ENCODE assay signal across 9 mouse cellular contexts in genomic region chr1:134075532-134075931, GRCm38 (mm10). TPM values are rescaled to one million over a fixed set of nuclear protein-coding genes. Genes with fewer than 3 reads are reported as not detected.
DNase-seq lines count a peak whose midpoint lies in the region; ATAC-seq and TF ChIP-seq lines count a peak whose summit lies in the region.
"Had no signal": no experiment of that assay in that cellular context is flagged by ENCODE, and none has a peak within 500 bp of the region (broad histone marks: within the 10 kb centered on the region; RNA-seq: fewer than 3 reads in every experiment).

No protein-coding gene starts in this region.

- no peaks in the 10 kb centered on the region; the same call in 1 of the 2 replicates for H3K36me3 ChIP-seq in kidney, embryonic 16.5 days (ENCODE audit: insufficient read depth, low read length)
- peaks cover 6% of the 10 kb centered on the region; the same call in 1 of the 2 replicates for H3K36me3 ChIP-seq in forebrain, embryonic 11.5 days (ENCODE audit: control insufficient read depth, insufficient read depth, low read length)
- no peaks in the 10 kb centered on the region for H3K36me3 ChIP-seq in intestine, embryonic 15.5 days
- peaks cover 2% of the 10 kb centered on the region; the same call in 1 of the 2 replicates for H3K36me3 ChIP-seq in kidney, adult 2 months (ENCODE audit: control insufficient read depth, insufficient read depth, low read length)

- H3K27ac ChIP-seq in kidney, embryonic 16.5 days (ENCODE audit: low read length): no peak overlapping the region
- H3K27ac ChIP-seq in forebrain, embryonic 11.5 days (ENCODE audit: low read depth, low read length): no peak overlapping the region
- no peak overlapping the region for H3K27ac ChIP-seq in intestine, embryonic 15.5 days
- no peak overlapping the region for H3K27ac ChIP-seq in kidney, adult 2 months (ENCODE audit: insufficient read depth, low read depth, low read length)

- no peak overlapping the region for H3K9ac ChIP-seq in kidney, embryonic 16.5 days (replicated peaks; ENCODE audit: low read length)
- H3K9ac ChIP-seq in forebrain, embryonic 11.5 days (ENCODE audit: low read length): no peak overlapping the region
- 0 out of 2 replicates have a peak overlapping the region, but pooled peaks have one; percentile 10 for H3K9ac ChIP-seq in intestine, embryonic 15.5 days

- TF ChIP-seq POLR2A in kidney, adult 2 months (IDR thresholded peaks at IDR 0.05; ENCODE audit: low read depth, low read length): no peak

- no peak for ATAC-seq in kidney, embryonic 16.5 days (ENCODE audit: low FRiP score, low TSS enrichment)
- no peak for ATAC-seq in forebrain, embryonic 11.5 days (replicated peaks; ENCODE audit: low FRiP score)
- no peak for ATAC-seq in intestine, embryonic 15.5 days

- H3K4me2 ChIP-seq in kidney, embryonic 16.5 days (replicated peaks; ENCODE audit: low read depth, low read length): peak overlapping the region; percentile 77; the same call in 1 of the 2 replicates
- H3K4me2 ChIP-seq in forebrain, embryonic 11.5 days (ENCODE audit: low read depth, low read length, severe bottlenecking): peak overlapping the region; percentile 61
- H3K4me2 ChIP-seq in intestine, embryonic 15.5 days (replicated peaks): peak overlapping the region; percentile 80

- H3K9me3 ChIP-seq in kidney, embryonic 16.5 days (ENCODE audit: low read length): no peaks in the 10 kb centered on the region
- no peaks in the 10 kb centered on the region for H3K9me3 ChIP-seq in forebrain, embryonic 11.5 days (ENCODE audit: control insufficient read depth, low read length)
- H3K9me3 ChIP-seq in intestine, embryonic 15.5 days: no peaks in the 10 kb centered on the region

- TF ChIP-seq CTCF in kidney, adult 2 months (conservative IDR thresholded peaks at IDR 0.05; ENCODE audit: insufficient read depth, insufficient read length, low read depth, low read length): no peak

- no peak for DNase-seq in kidney, postnatal 10 days
- no peak for DNase-seq in forebrain, embryonic 11.5 days (ENCODE audit: low spot score)
- peak; percentile 54 for DNase-seq in naive thymus-derived CD4-positive, alpha-beta T cell, adult 2 months (ENCODE audit: low read depth)
- no peak for DNase-seq in embryo, embryonic 11 days
- DNase-seq in gastrocnemius, postnatal 25 days: no peak
- no peak for DNase-seq in kidney, adult 2 months
- DNase-seq: layer of hippocampus, postnatal 36 days had no signal

- no peaks in the 10 kb centered on the region for H3K27me3 ChIP-seq in kidney, embryonic 16.5 days (ENCODE audit: insufficient read depth, low read length)
- H3K27me3 ChIP-seq in forebrain, embryonic 11.5 days (ENCODE audit: control insufficient read depth, insufficient read depth, low read length): no peaks in the 10 kb centered on the region
- H3K27me3 ChIP-seq in intestine, embryonic 15.5 days (replicated peaks): no peaks in the 10 kb centered on the region
- no peaks in the 10 kb centered on the region for H3K27me3 ChIP-seq in kidney, adult 2 months (replicated peaks; ENCODE audit: control insufficient read depth, insufficient read depth, low read length)

- no peak overlapping the region for H3K4me3 ChIP-seq in kidney, embryonic 16.5 days (ENCODE audit: low read length)
- H3K4me3 ChIP-seq in forebrain, embryonic 11.5 days (ENCODE audit: low read depth, low read length): peak overlapping the region; percentile 74
- no peak overlapping the region for H3K4me3 ChIP-seq in intestine, embryonic 15.5 days (replicated peaks)
- H3K4me3 ChIP-seq in kidney, adult 2 months (ENCODE audit: insufficient read depth, low read depth, low read length): no peak overlapping the region

- peaks cover 57% of the 10 kb centered on the region for H3K4me1 ChIP-seq in kidney, embryonic 16.5 days (ENCODE audit: insufficient read depth, low read length)
- peaks cover 25% of the 10 kb centered on the region for H3K4me1 ChIP-seq in forebrain, embryonic 11.5 days (replicated peaks; ENCODE audit: control insufficient read depth, insufficient read depth, low read length)
- peaks cover 50% of the 10 kb centered on the region for H3K4me1 ChIP-seq in intestine, embryonic 15.5 days (replicated peaks)
- peaks cover 28% of the 10 kb centered on the region for H3K4me1 ChIP-seq in kidney, adult 2 months (ENCODE audit: control insufficient read depth, insufficient read depth, low read length)

- WGBS in kidney, embryonic 16.5 days: 87% methylated on average over 8 of the region's 8 CpGs
- WGBS in forebrain, embryonic 11.5 days: 91% methylated on average over 8 of the region's 8 CpGs
- 86% methylated on average over 8 of the region's 8 CpGs for WGBS in intestine, embryonic 15.5 days
- 85% methylated on average over 8 of the region's 8 CpGs for WGBS in kidney, adult 2 months

RNA-seq across cellular contexts. Expression of gene Btg2, which starts 3.4 kb away (rescaled TPM):
- polyA plus RNA-seq in kidney, embryonic 16.5 days (2015; fragmentation: Nextera tagmentation; extraction: Ambion mirVana): 36.2 and 38.2 TPM in 2 replicates
- 110 TPM in 2 replicates for polyA plus RNA-seq in forebrain, embryonic 11.5 days (2014; fragmentation: Nextera tagmentation; extraction: Ambion mirVana)
- 41.0 and 41.3 TPM in 2 replicates for polyA plus RNA-seq in intestine, embryonic 15.5 days (2015; fragmentation: Nextera tagmentation; extraction: Ambion mirVana)
- total RNA-seq in gastrocnemius, postnatal 25 days (2021): 10 to 100 TPM; 15.1 to 27.0 TPM
- polyA plus RNA-seq in kidney, adult 2 months (2012; rRNA removed): 20.3 and 23.7 TPM in 2 replicates

RNA-seq across cellular contexts. Expression of gene Chit1, which starts 35.5 kb away (rescaled TPM):
- polyA plus RNA-seq in kidney, embryonic 16.5 days (2015; fragmentation: Nextera tagmentation; extraction: Ambion mirVana): 0.17 and 0.21 TPM in 2 replicates
- not detected in 2 replicates for polyA plus RNA-seq in forebrain, embryonic 11.5 days (2014; fragmentation: Nextera tagmentation; extraction: Ambion mirVana)
- not detected in 2 replicates for polyA plus RNA-seq in intestine, embryonic 15.5 days (2015; fragmentation: Nextera tagmentation; extraction: Ambion mirVana)
- not detected for total RNA-seq in gastrocnemius, postnatal 25 days (2021)
- polyA plus RNA-seq in kidney, adult 2 months (2012; rRNA removed): not detected in 2 replicates
- total RNA-seq: layer of hippocampus, postnatal 36 days had no signal

RNA-seq across cellular contexts. Expression of gene Fmod, which starts 38.5 kb away (rescaled TPM):
- polyA plus RNA-seq in kidney, embryonic 16.5 days (2015; fragmentation: Nextera tagmentation; extraction: Ambion mirVana): 12.5 and 17.1 TPM in 2 replicates
- polyA plus RNA-seq in forebrain, embryonic 11.5 days (2014; fragmentation: Nextera tagmentation; extraction: Ambion mirVana): 2.2 and 3.6 TPM in 2 replicates
- 8.5 and 9.2 TPM in 2 replicates for polyA plus RNA-seq in intestine, embryonic 15.5 days (2015; fragmentation: Nextera tagmentation; extraction: Ambion mirVana)
- 100 to 1,000 TPM in 1 of 2 experiments, 10 to 100 TPM in 1; 33.0 to 107 TPM for total RNA-seq in gastrocnemius, postnatal 25 days (2021)
- 9.7 and 11.9 TPM in 2 replicates for polyA plus RNA-seq in kidney, adult 2 months (2012; rRNA removed)
